Mouse (Mus musculus) E14TG2a.4 (cell line): ENCODE results near the gene Dcaf4.

ENCODE experiments used
- H3K27me3 ChIP-seq: 2 replicates; pipeline ENCODE4 v1.6.1; 2014; ENCODE audit warnings: low read length, control low read depth; ENCODE audit not compliant: insufficient read depth
- H3K36me3 ChIP-seq: 2 replicates; pipeline ENCODE4 v1.6.1; 2014; ENCODE audit warnings: low read length, control low read depth; ENCODE audit not compliant: insufficient read depth
- H3K4me1 ChIP-seq: replicated peaks from 2 replicates; pipeline ENCODE4 v1.6.1; 2014; ENCODE audit warnings: low read depth, low read length, control low read depth
- H3K4me3 ChIP-seq: replicated peaks from 2 replicates; pipeline ENCODE4 v1.5.1; 2014; ENCODE audit warnings: mild to moderate bottlenecking, low read length
- H3K9me3 ChIP-seq: 2 replicates; pipeline ENCODE4 v1.6.1; 2014; ENCODE audit warnings: low read length, control low read depth
- CTCF ChIP-seq: conservative IDR thresholded peaks from 2 replicates; pipeline ENCODE4 v1.5.1; 2014; ENCODE audit warnings: low read length
- NANOG ChIP-seq: IDR thresholded peaks from 2 replicates; pipeline ENCODE4 v1.6.1; 2014; ENCODE audit warnings: borderline replicate concordance, low read length, mixed read lengths
- POU5F1 ChIP-seq: IDR thresholded peaks from 2 replicates; pipeline ENCODE4 v1.6.1; 2014; ENCODE audit warnings: low read length, borderline replicate concordance

Gene Dcaf4

GRCm38 (mm10) chr12:83569866-83570265, 49.6 kb downstream of the Dcaf4 start:
- H3K36me3 ChIP-seq = peaks cover 84% of the 10 kb centered on the region
- peaks cover 89% of the 10 kb centered on the region for H3K4me1 ChIP-seq
- H3K9me3 ChIP-seq = no peaks in the 10 kb centered on the region
- no peaks in the 10 kb centered on the region for H3K27me3 ChIP-seq
- TF ChIP-seq POU5F1 (no peak; the same call in 1 of the 2 replicates), NANOG (peak; percentile 88)
- no peak overlapping the region for H3K4me3 ChIP-seq

- TF ChIP-seq NANOG (no peak), CTCF (no peak), POU5F1 (no peak)
- no peaks in the 10 kb centered on the region for H3K9me3 ChIP-seq
- H3K4me1 ChIP-seq = peaks cover 95% of the 10 kb centered on the region
- peaks cover 72% of the 10 kb centered on the region for H3K36me3 ChIP-seq
- peak overlapping the region; percentile 5; the same call in 1 of the 2 replicates for H3K4me3 ChIP-seq
- H3K27me3 ChIP-seq = no peaks in the 10 kb centered on the region
Measured at GRCm38 (mm10) chr12:83572717-83573116, 52.5 kb downstream of the Dcaf4 start.

- Histone ChIP-seq H3K27me3 (no peaks in the 10 kb centered on the region), H3K36me3 (peaks cover 51% of the 10 kb centered on the region), H3K9me3 (no peaks in the 10 kb centered on the region), H3K4me1 (peaks cover 95% of the 10 kb centered on the region), H3K4me3 (peak overlapping the region; percentile 35)
- TF ChIP-seq CTCF = peak; percentile 28
- TF ChIP-seq POU5F1 = no peak
- no peak for TF ChIP-seq NANOG
Measured at GRCm38 (mm10) chr12:83577445-83577844, 57.2 kb downstream of the Dcaf4 start.

GRCm38 (mm10) chr12:83578356-83578755, 58.1 kb downstream of the Dcaf4 start:
- peaks cover 51% of the 10 kb centered on the region for H3K36me3 ChIP-seq
- H3K9me3 ChIP-seq = no peaks in the 10 kb centered on the region
- peaks cover 91% of the 10 kb centered on the region for H3K4me1 ChIP-seq
- H3K4me3 ChIP-seq = peak overlapping the region; percentile 35; the same call in 1 of the 2 replicates
- no peaks in the 10 kb centered on the region for H3K27me3 ChIP-seq
- no peak; the same call in 1 of the 2 replicates for TF ChIP-seq NANOG
- no peak for TF ChIP-seq POU5F1
- no peak for TF ChIP-seq CTCF

GRCm38 (mm10) chr12:83578896-83579569, 58.8 kb downstream of the Dcaf4 start:
- H3K4me3 ChIP-seq = peak overlapping the region; percentile 35
- H3K4me1 ChIP-seq = peaks cover 85% of the 10 kb centered on the region
- H3K27me3 ChIP-seq = no peaks in the 10 kb centered on the region
- TF ChIP-seq POU5F1 (no peak), NANOG (no peak), CTCF (no peak)
- H3K36me3 ChIP-seq = peaks cover 54% of the 10 kb centered on the region
- H3K9me3 ChIP-seq = no peaks in the 10 kb centered on the region

- no peaks in the 10 kb centered on the region for H3K9me3 ChIP-seq
- H3K27me3 ChIP-seq = no peaks in the 10 kb centered on the region
- H3K4me1 ChIP-seq = peaks cover 85% of the 10 kb centered on the region
- H3K4me3 ChIP-seq = no peak overlapping the region; the same call in 1 of the 2 replicates
- peaks cover 53% of the 10 kb centered on the region for H3K36me3 ChIP-seq
- TF ChIP-seq CTCF = no peak
Measured at GRCm38 (mm10) chr12:83580283-83580682, 60.0 kb downstream of the Dcaf4 start.

- Histone ChIP-seq H3K9me3 (no peaks in the 10 kb centered on the region), H3K4me1 (peaks cover 81% of the 10 kb centered on the region), H3K4me3 (no peak overlapping the region), H3K27me3 (no peaks in the 10 kb centered on the region), H3K36me3 (peaks cover 54% of the 10 kb centered on the region)
- TF ChIP-seq NANOG = no peak
Measured at GRCm38 (mm10) chr12:83582106-83582505, 61.8 kb downstream of the Dcaf4 start.

- no peak for TF ChIP-seq NANOG
- no peak for TF ChIP-seq CTCF
- TF ChIP-seq POU5F1 = no peak
- H3K4me3 ChIP-seq = no peak overlapping the region
Measured at GRCm38 (mm10) chr12:83582747-83583146, 62.5 kb downstream of the Dcaf4 start.

GRCm38 (mm10) chr12:83586628-83587027, 66.4 kb downstream of the Dcaf4 start:
- TF ChIP-seq NANOG = no peak
- no peak for TF ChIP-seq POU5F1
- no peak for TF ChIP-seq CTCF

More at GRCm38 (mm10) chr12:83582747-83583146, 62.5 kb downstream of the Dcaf4 start:
- H3K36me3 ChIP-seq = peaks cover 60% of the 10 kb centered on the region
- no peaks in the 10 kb centered on the region for H3K27me3 ChIP-seq
- H3K9me3 ChIP-seq = no peaks in the 10 kb centered on the region
- H3K4me1 ChIP-seq = peaks cover 78% of the 10 kb centered on the region

More at GRCm38 (mm10) chr12:83586628-83587027, 66.4 kb downstream of the Dcaf4 start:
- H3K4me3 ChIP-seq = no peak overlapping the region
- H3K36me3 ChIP-seq = peaks cover 89% of the 10 kb centered on the region
- no peaks in the 10 kb centered on the region for H3K9me3 ChIP-seq
- peaks cover 54% of the 10 kb centered on the region for H3K4me1 ChIP-seq
- H3K27me3 ChIP-seq = no peaks in the 10 kb centered on the region
